Mouse (Mus musculus) brain, embryonic 18.5 days (tissue): ENCODE results near the gene Ibtk.
A peak's percentile ranks its signal among the peaks of the same experiment; 100 is the strongest.
"Not testable (repeated sequence)": the region's sequence is repeated elsewhere in the genome, so short reads cannot be mapped to it uniquely, and the experiment has no call there.

ENCODE experiments used
- DNase-seq: peaks from one replicate; pipeline ENCODE4 v3.0.0-alpha.2; 2012; ENCODE audit warnings: low read depth, low spot score

Ibtk gene

DNA sequence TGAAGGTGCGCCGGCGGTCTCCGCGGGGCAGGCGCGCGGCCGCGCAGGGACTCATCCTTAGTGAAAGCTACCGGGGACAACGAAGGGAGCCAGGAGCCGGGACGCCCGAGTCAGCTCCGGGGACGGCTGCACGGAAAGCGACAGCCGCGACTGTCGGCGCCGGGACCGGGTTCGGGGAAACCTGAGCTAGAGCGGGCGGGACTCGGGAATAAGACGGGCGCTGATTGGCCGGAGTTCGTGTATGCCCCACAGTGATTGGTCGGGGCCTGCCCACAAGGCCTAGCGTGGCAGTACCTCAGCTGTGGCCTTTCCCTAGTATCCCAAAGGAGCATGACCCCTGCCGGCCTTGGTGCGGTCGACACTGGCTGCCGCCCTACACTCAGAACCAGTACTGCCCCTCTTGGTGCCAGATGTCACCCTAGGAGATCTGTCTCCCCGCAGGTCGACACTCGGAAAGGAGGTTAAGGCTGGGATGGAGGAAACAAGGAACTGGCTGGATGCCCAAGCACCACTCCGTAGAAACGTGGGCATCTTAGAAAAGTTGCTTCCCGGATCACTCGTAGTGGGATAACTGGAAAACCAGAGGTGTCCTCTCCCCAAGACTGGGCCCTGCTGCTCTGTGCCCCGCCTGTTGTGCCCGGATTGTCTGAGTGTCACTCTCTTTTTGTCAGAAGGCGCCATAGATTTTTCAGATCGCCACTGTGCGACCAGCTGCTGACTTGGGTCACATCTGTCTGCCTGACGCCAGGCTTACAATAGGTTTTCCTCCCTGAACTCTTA is at the start of gene Ibtk:
Gene Ibtk (minus strand): TSS at position 193 of the 780 bp plus-strand sequence.
- DNase-seq = peak; percentile 92

DNA sequence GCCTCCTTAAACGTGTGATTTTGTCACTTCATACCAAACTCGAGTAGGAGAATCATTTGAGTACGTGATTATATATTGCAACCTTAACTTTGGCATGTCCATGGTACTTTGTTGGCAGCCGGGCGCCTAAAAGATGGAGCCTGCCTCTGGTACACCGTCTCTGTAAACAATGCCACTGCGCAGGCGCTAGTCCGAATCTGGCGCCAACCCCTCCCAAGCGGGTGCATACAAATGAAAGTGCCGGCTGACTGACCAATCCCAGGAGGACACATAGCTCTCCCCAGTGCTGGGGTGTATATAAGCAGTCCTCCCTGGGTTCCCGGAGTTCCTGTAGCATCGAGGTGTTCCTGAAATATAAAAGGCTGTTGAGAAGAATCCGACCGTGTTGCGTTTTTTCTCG is 42.4 kb upstream of the Ibtk start:
- not testable (repeated sequence) for DNase-seq

DNA sequence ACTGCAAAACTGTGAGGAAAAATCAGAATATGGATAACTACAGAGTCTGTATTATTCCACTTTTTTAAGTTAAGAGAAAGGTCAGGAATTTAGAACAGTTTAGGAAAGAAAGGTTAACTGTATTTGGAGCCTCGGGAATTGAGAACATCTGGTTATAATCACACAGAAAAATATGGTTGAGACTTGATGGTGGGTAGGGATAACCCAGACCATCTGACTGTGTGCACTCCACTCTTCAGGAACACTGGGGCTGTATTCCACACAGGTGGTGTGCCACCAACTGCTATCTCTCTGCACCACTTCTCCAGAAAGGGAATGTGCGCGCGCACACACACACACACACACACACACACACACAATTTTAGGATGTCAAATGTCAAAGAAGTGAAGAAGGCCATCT is 31.1 kb upstream of the Ibtk start:
- no peak for DNase-seq

DNA sequence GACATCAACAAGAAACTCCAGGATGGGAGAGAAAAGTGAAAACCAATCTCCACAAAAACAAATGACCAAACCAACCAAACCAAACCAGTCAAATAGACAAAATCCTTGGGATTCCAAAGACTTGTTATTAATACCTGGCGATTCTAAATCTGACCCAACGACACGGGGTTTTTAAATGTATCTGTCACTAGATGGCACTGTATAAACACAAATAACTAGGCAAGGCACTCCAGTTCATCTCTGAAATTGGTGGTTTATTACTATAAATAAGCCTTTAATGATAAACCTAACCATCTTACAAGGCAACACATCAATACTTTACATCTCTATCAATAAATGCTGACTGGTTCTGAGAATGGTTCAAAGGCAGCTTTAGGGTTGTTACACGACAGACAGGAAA is 30.3 kb upstream of the Ibtk start:
- DNase-seq = peak; percentile 37

DNA sequence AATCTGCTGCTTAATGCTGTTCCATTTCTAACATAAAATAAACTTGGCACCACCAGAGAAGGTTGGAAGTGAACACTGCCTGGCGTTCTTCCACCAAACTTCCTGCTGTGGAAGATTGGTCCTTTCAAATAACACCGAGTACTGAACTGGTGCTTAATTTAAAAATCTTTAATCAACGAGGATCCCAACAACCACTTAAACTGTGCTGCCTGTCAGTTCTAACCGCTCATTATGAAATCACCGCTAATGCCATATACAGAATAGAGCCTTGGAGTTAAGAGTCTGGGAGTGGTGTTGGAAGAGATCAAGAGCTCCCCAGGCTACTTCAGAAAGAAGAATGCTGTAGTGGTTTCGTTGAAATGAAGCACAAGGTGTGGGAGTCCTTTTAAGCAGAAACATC is 28.4 kb upstream of the Ibtk start:
- no peak for DNase-seq

DNA sequence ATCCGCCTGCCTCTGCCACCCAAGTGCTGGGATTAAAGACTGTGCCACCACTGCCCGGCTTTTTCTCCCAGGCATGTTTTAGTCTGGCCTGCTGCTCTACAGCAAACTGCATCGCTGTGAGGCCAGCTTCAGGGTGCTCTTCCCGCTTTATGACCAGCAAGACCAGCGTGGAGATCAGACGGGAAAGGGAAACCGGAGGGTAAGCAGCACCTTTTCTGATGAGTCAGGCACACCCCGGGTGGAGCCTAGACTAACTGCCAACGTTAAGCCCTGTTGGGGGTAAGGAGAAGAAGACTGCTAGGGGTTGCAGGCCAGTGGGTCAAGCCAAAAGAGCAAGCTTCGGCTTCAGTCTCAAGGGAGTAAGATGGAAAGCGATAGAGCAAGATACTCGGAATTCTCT is 23.1 kb upstream of the Ibtk start:
- no peak for DNase-seq

DNA sequence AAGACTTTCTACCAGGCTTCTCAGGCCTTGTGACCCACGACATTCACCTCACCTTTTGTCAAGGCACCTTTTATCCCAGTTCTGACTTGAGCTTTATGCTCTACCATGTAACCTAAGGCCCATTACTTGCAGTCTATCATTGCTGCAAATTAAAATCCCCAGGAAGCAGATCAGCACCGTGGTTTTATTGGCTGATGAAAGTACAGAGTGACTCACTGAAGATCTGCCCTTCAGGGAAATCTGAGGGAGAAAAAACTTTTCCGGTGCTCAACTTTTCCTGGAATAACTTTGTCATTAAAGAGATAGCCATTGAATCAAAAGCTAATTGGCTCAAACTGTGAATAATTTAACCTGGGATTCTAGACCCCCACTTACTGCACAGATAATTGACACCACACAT is 22.3 kb upstream of the Ibtk start:
- DNase-seq = no peak

DNA sequence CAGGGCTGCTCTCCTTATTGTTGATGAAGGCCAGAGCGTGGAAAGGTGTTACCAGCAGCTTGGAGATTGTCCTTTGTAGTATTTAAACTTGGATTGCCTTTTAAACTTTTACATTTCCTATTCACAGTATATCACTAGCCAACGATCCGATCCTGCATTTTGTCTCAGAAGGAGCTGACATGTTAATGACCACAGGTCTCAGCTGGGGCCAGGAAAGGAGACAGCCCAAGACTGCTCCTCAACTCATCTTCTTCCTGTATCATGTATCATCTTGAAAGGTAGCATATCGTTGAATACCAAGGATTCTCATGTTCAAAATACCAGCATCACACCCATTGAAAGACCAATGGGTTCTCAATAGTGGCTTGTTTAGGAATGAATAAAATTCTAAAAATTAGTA is 21.2 kb upstream of the Ibtk start:
- no peak for DNase-seq

DNA sequence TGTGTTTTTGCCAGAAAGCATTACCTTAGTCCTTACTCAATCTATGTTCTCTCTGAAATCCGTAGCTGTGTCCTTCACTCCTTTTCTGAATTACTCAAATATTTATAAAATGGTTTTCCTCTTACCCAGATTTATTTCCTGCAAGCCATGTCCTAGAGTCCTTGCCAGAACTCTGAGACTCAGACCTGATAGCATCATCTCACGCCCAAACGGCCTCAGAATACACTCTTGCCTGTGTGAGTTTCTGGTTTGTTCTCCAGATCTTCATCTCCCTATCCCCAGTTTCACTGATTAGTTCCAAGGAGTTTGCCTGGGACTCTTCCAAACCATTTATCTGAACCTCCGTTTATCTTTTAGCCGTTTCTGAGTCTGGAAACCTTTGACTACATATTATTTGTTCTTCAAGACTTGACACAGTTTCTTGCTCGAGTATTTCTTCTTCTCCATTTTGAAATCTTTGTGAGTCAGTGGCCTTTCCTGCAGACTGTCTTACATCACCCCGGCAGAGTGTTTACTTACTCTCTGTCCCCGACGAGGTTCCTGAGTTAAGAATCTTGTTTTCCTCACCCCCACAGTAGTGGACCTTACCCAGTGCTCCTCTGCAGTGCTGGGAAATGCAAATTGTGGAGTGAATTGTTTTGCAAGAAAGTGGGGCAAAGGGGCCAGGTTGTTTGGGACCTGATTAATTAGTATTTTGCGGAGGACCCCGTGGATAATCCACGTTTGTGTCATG is 20.1 kb upstream of the Ibtk start:
- DNase-seq = no peak

DNA sequence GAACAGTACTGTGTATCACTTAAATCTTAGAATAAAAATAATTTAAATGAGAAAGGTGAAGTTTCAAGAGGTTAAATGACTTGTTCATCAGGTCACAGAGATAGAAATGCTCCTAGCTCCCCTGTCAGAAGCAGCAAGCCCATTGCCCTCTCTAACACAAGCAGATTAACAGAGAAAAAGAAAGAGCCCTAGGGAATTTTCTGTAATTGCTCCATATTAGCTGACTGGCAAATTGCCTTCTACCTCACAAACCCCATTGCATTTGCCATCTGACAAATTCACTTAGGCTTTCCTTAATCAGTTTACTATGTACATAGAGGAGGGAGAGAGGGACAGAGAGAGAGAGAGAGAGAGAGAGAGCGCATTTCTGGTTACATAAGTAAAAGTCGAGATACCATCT is 18.1 kb upstream of the Ibtk start:
- no peak for DNase-seq

DNA sequence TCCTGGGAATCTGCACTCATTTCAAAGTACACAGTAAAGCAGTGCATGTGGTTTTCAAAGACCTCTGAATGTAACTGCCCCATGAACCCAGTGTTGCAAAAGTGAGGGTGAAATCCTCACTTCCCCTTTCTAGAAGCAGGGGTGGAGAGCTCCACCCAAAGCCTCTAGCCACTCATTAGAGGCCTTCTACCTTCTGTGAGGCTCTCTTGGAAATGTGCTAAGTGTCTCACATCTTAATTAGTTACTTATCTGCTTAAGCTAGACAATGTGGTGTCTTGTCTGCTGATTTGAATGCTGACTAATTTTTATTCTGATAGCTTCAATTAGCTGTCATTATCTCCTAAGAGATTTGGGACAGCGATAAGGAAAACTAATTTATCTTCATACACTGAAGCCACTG is 13.3 kb upstream of the Ibtk start:
- DNase-seq = no peak

DNA sequence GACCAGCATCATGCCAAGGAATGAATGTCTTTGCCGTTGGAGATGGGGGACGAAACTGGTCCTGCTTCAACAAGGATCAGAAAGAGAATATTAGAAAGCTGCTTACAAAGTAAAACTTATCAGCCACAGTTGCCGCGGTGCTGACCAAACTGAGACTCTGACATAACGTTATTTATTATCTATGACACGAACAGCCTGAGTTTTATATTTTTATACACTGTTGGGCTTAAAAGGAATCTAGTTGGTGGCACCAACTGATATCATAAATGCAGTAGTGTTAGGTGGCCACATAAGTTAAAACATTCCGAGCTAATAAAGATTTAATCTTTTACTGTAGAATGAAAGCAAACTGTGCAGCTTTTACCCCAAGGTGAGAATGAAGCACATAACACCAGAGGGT is 1.7 kb upstream of the Ibtk start:
- DNase-seq = no peak

DNA sequence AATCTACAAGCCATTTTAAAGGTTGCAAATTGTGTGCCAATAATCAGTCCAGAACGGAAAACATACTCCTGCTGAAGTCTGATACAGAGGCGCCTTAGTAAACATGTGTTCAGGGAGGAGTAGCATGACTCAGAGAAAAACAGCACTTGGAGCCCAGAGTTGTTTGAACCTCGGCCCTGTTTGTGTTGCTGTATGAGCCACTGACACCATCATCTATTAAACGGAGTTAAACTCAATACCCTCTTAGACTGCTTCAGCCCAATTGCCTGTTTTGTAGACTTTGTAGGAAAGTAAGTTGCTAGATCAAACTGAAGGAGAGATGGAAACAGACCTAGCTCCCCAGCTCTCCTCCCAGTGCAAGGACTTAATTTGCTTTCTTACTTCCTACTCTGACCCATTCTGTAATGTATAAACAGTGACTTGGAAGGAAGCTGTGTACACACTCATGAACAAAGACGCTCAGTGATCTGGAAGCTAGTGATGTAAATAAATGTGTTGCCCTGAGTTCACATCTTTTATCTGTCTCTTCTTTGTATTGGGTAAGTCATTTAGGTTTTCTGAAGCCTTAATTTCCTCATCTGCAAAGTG is 882 bp upstream of the Ibtk start:
- no peak for DNase-seq

DNA sequence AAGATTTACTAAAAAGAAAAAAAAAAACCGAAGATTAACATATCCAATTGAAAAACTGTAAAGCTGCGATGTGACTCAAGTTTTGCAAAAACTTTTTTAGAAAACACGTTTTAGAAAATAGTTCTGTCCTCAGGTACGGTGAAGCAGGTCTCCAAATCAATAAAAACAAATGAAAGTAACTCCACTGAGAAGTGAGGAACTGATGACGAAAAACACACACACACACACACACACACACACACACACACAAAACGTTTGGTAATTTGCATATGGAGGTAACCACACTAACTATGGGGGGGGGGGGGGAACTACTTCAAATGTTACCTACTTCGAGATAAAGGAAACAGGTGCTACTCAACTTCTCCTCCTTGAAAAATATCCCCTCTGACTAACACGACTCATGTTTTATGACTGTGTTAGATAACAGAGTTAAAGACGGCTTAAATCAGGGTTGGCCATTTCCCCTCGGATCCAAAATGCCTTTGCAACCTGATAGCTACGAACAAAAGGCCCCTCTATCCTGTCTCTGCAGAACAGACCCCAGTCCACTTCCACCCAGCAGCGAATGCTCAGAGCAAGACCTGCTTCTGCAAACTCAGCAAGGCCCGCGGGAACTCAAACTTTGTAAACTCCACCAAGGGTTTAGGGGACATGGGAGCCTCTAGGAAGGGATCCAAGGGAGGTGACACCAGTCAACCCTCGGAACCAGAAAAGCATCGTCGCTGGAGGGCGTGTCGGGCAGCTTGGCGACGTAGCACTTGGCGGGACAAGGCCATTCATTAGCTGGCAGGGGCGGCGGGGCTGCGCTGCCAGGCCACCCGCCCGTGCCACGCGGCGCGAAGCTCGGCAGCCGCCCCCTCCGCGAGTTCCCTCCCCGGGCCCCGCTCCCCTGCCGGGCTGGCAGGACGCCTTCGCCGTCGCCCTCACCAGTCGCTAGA is 661 bp downstream of the Ibtk start:
- peak; percentile 39 for DNase-seq

DNA sequence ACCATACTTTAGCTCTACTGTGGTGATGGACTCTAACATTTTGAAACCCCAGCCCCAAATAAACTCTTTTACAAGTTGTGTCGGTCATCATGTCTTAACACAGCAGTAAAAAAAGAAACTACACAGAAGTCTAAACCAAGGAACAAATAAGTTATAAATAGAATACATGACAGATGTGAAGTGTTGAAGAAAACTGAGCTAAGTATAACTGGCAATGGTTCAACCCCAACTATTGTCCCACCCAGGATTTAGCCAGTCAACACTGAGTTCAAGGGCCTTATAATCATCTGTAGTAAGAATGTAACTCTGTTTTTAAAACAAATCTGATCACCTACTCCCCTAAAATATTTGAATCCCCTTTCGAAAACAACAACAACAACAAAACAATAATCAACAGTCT is 3.6 kb downstream of the Ibtk start:
- DNase-seq = no peak

DNA sequence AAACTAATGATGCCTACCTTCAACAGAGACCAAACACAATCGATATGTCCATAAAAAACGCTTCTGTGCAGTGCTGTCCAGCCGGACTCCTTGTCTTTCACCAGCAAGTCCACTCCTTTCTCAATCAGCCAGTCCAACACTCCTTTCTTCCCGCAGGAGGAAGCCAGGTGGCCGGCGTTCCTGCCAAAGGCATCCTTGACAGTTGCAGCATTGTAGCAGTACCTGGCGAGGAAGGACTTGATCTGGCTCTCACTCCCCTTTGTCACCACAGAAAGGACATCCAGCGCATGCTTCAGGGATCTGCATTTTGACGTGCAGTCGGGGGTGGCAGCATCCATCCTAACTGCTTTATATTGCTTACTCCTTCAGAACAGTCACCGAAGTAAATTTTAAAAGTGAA is 5.8 kb downstream of the Ibtk start:
- no peak for DNase-seq

DNA sequence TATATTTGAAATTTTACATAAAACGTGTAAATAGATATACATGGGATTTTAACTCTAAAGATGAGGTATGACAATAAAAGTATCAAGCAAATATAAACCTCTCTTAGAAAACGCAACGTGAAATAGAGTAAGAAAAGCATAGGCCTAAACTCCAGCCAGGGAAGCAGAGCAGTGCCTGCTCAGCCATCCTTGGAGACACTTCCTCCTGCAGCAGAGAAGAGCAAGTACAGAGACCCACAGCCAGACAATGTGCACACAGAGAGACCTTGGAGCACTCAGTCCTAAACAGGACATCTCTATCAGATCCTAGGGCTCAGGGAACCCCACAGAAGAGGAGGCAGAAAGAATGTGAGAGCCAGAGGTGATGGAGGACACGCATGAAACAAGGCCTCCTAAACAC is 7.0 kb downstream of the Ibtk start:
- no peak for DNase-seq

DNA sequence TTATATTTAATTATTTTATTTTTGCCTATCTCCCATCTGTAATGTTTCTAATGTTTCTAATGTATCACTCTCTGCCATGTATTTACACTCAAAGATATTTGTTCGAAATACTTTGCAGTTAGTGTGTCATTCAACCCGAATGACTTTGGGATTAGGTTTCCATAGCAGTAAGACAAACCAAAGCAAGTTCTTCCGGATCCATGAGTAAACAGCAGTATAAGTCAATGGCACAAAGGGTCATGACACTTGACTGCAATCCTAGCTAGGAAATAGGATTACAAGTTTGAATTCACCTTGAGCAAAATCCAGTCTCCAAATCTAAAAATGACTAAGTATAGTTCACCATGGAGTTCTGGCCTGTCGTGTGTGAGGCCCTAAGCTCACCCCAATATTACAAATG is 9.9 kb downstream of the Ibtk start:
- DNase-seq = no peak

DNA sequence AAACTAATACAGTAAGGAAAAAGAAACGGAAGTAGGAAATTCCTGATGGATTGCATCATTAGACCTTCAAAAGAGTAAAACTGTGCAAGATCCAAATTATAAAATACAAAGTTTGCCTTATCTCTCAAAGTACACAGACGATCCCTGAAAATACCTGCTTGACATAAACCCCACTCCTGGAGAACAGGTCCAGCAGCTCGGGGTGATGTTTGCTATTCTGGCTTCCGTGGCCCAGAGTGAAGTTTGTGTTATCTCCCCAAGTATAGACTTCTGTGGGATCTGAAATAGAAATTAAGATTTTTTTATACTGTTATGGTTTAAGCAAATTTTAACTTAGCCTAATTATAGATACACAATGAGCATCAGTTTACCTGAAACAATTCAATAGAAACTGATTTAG is 14.3 kb downstream of the Ibtk start:
- no peak for DNase-seq

DNA sequence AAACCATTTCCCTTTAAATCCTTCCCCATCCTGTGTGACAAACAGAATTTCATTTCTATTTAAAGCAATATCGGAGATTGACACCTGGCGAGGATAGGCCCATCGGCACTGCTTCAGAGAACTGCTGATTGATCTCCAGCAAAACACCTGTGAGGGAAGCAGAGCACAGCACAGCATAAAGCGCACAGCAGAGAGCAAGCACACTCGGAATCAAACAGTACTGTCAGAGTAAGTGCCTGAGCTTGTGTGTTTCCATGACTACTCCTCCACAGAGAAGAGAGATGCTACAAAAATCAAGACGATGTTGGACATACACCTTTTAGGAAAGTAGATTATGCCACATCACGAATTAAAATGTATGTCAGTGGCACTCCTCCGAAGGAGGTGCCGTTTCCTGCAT is 25.1 kb downstream of the Ibtk start:
- DNase-seq = no peak

DNA sequence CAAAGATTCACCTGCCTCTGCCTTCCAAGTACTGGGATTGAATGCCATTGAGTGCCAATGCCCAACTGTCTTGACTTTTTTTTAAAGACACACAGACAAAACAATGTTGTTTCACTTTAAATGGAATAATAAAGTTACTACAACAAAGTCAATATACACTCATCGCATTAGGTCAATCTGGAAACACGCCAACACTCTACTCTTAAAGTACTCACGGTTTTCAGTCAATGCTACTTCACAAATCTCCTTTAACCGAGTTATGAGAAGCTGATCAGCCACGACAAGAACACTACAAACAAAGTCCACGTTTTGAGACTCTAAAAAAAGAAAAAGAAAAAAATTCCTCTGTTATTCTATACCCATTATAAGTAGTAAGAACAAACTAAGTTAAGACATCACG is 31.8 kb downstream of the Ibtk start:
- DNase-seq = no peak

DNA sequence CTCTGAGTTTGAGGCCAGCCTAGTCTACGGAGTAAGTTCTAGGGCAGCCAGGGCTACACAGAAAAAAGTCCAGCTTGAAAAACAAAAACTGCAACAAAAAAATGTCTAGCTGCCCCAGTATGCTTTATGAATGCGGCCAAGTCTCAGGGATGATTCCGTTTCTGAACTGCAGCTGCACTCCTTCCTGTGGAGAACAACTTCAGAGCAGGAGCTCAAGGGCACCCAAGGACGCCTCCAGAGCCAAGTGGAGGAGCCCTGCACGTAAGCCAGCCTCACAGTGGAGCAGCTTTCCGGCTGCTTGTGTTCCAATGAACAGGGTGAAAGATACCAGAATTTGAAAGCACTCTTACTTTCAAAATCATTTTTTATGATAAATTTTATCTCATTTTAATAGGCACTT is 41.8 kb downstream of the Ibtk start:
- no peak for DNase-seq
